Mouse (Mus musculus) forebrain, embryonic 11.5 days (tissue): ENCODE results near the gene Sec61b. TPM values are rescaled to one million over a fixed set of nuclear protein-coding genes. Genes with fewer than 3 reads are reported as not detected.

Experiments
- ATAC-seq: fragments of 200-750 bp; cut with Nextera tagmentation; replicated peaks from 2 replicates; pipeline ENCODE4 v1.8.0; 2017; ENCODE audit warnings: moderate TSS enrichment; ENCODE audit not compliant: low FRiP score
- DNase-seq: peaks from one replicate; pipeline ENCODE4 v3.0.0-alpha.2; 2017; ENCODE audit warnings: low spot score
- H3K27ac ChIP-seq: fragments of 300-500 bp; sonication (generic); 2 replicates; pipeline ENCODE4 v1.5.1; 2014; ENCODE audit warnings: low read depth, low read length
- H3K27me3 ChIP-seq: fragments of 300-500 bp; sonication (generic); 2 replicates; pipeline ENCODE4 v1.6.1; 2014; ENCODE audit warnings: mild to moderate bottlenecking, low read length, mixed read lengths; ENCODE audit not compliant: control insufficient read depth, insufficient read depth
- H3K36me3 ChIP-seq: fragments of 300-500 bp; sonication (generic); 2 replicates; pipeline ENCODE4 v1.6.1; 2014; ENCODE audit warnings: mild to moderate bottlenecking, low read length, moderate library complexity, mixed read lengths; ENCODE audit not compliant: control insufficient read depth, insufficient read depth
- H3K4me1 ChIP-seq: fragments of 300-500 bp; sonication (generic); replicated peaks from 2 replicates; pipeline ENCODE4 v1.6.1; 2014; ENCODE audit warnings: low read length, mixed read lengths; ENCODE audit not compliant: control insufficient read depth, insufficient read depth
- H3K4me2 ChIP-seq: fragments of 300-500 bp; sonication (generic); 2 replicates; pipeline ENCODE4 v1.6.1; 2014; ENCODE audit warnings: low read depth, mild to moderate bottlenecking, low read length, moderate library complexity, mixed read lengths; ENCODE audit not compliant: severe bottlenecking
- H3K4me3 ChIP-seq: fragments of 300-500 bp; sonication (generic); 2 replicates; pipeline ENCODE4 v1.5.1; 2014; ENCODE audit warnings: low read depth, low read length
- H3K9ac ChIP-seq: fragments of 300-500 bp; sonication (generic); 2 replicates; pipeline ENCODE4 v1.6.1; 2014; ENCODE audit warnings: low read length
- H3K9me3 ChIP-seq: fragments of 300-500 bp; sonication (generic); 2 replicates; pipeline ENCODE4 v1.6.1; 2016; ENCODE audit warnings: low read length, mixed read lengths; ENCODE audit not compliant: control insufficient read depth
- WGBS: fragments of 180-500 bp; shearing (Covaris S2); extraction: QIAGEN DNeasy Blood & Tissue Kit; methylation state at CpG from one replicate; pipeline ENCODE4 v1.1.7; 2014; 5-methylcytosine and 5-hydroxymethylcytosine counted together
- polyA plus RNA-seq: library from polyadenylated mRNA; unstranded; fragments of >200 nt; fragmentation: Nextera tagmentation; extraction: Ambion mirVana; gene quantifications from 2 replicates; pipeline ENCODE4 v1.2.1, GENCODE M21; 2014

The Sec61b gene
- polyA plus RNA-seq, 1 experiment from 2014 or later, result 341 TPM

DNA sequence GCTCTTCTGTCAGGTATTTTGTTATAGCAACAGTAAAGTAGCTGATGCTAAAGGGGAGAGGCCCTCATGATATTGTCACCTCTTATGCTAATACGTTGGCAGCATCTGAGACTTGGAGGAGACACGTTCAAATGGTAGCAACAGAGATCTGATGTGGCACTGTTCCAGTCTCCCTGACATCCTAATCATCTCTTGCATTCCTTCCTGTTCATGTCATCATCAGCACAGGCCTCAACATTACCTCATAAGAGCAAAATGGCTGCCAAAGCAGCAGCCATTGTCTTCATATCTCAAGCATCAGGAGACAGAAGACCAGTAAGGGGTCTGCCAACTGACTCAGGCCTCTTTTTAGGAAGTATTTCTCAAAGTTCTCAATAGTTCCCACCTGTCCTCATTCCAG is 20.2 kb downstream of the Sec61b start:
- Histone ChIP-seq H3K27me3 (no peaks in the 10 kb centered on the region), H3K4me2 (no peak overlapping the region), H3K4me1 (peaks cover 4% of the 10 kb centered on the region; the same call in 1 of the 2 replicates), H3K36me3 (no peaks in the 10 kb centered on the region), H3K27ac (no peak overlapping the region), H3K4me3 (no peak overlapping the region), H3K9ac (no peak overlapping the region), H3K9me3 (no peaks in the 10 kb centered on the region)
- 88% methylated on average over 2 of the region's 2 CpGs for WGBS
- DNase-seq (no peak), ATAC-seq (no peak)

DNA sequence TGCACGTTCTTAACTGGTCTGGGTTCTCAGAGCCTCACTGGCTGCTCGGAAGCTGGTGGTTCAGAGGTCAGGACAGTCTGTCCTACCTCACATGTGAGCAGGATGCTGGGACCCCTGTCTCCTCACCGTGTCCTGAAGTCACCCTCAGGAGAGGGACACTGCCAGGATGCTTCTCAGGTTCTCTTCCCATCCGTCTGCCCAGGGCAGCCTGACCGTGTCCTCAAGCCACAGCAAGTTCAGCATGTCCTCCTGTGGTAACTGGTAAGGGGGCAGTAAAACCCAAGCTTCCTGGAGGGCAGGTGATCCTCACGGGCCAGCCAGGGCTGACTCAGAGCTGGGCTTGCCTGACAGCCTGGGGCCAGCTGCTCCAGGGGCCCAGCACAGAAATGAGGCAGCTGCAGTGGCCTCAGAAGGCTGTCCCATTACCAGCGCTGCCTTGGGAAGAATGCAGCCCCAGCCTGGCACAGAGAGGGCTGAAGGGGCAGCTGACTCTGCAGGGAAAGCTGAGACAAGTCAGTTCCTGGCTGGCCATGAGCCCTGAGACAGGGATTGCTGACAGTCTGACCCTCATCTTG is 23.4 kb downstream of the Sec61b start:
- H3K9me3 ChIP-seq, result no peaks in the 10 kb centered on the region
- DNase-seq (no peak), ATAC-seq (no peak)
- no peak overlapping the region for H3K9ac ChIP-seq
- no peaks in the 10 kb centered on the region for H3K36me3 ChIP-seq
- H3K27me3 ChIP-seq, result no peaks in the 10 kb centered on the region
- WGBS, result 73% methylated on average over 7 of the region's 7 CpGs
- no peak overlapping the region for H3K4me2 ChIP-seq
- H3K4me3 ChIP-seq, result no peak overlapping the region
- H3K27ac ChIP-seq, result no peak overlapping the region
- H3K4me1 ChIP-seq, result no peaks in the 10 kb centered on the region

DNA sequence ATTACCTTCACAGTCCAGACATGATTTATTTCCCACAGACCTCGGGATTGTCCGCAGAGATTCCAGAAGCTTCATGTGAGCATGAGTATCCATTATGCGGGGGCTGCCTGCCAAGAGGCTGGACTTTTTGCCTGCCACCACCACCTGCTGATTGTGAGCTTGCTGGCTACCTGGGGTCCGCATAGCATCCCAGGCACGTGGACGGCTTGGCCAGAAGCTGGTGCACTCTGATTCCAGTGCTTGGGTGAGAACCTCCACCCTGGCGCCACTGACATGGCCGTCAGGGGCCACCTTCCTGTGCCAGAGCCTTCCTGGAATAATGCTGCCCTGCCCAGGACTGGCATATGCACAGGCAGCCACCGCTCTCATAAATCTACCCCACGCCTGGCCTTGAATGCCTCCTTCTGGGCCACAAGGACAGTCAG is 24.7 kb downstream of the Sec61b start:
- no peaks in the 10 kb centered on the region for H3K36me3 ChIP-seq
- WGBS, result 83% methylated on average over 10 of the region's 10 CpGs
- H3K4me1 ChIP-seq, result no peaks in the 10 kb centered on the region
- H3K27ac ChIP-seq, result no peak overlapping the region
- H3K9me3 ChIP-seq, result no peaks in the 10 kb centered on the region
- no peak overlapping the region for H3K4me2 ChIP-seq
- no peak for DNase-seq
- ATAC-seq, result no peak
- H3K4me3 ChIP-seq, result no peak overlapping the region
- no peak overlapping the region for H3K9ac ChIP-seq
- no peaks in the 10 kb centered on the region for H3K27me3 ChIP-seq

DNA sequence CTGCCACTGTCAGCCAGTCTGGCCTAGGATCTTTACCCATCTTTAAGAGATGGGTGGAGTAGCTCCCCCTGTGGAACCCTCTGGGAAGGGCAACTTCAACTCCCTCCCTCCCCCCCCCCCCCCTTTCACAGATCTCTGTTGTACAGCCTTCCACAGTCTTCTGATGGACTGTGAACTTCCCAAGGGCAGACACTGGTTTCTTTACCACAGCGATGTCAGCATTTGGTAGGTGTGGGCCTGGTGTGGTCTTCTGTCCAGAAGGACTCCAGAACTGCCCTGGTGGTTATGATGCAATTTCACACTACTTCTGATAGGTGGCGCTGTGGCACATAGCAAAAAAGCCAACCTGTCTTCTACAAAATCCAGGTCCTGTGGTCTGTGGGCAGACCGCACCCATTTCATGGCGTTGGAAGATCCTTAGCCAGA is 28.1 kb downstream of the Sec61b start:
- Histone ChIP-seq H3K9me3 (no peaks in the 10 kb centered on the region), H3K4me3 (no peak overlapping the region), H3K4me2 (no peak overlapping the region), H3K4me1 (no peaks in the 10 kb centered on the region), H3K36me3 (no peaks in the 10 kb centered on the region), H3K9ac (no peak overlapping the region), H3K27me3 (no peaks in the 10 kb centered on the region), H3K27ac (no peak overlapping the region)
- WGBS, result 24% methylated on average over 4 of the region's 4 CpGs
- ATAC-seq (0 out of 2 replicates have a peak, but pooled peaks have one; percentile 24), DNase-seq (peak; percentile 61)

DNA sequence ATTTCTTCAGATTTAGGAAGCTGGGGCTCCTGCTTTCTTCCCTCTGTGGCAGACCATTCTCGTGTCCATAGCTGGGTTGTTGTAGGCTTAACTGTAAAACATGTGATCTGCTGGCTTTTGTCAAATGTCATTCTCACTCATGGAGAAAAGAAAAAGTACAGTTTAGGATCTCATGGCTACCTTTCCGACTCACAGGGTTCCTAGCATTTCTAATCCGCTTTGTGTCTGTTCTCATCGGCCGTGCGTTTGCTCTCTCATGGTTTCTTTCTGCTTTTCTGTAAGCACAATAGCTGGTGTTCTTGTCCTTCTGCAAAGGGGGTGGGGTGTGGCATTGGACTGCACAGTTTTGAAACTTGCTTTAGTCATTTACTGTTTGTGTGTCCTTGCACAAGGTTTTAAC is 28.6 kb downstream of the Sec61b start:
- Histone ChIP-seq H3K9me3 (no peaks in the 10 kb centered on the region), H3K36me3 (no peaks in the 10 kb centered on the region), H3K4me2 (no peak overlapping the region), H3K27ac (no peak overlapping the region), H3K9ac (no peak overlapping the region), H3K4me3 (no peak overlapping the region), H3K4me1 (no peaks in the 10 kb centered on the region), H3K27me3 (no peaks in the 10 kb centered on the region)
- 82% methylated on average over 6 of the region's 6 CpGs for WGBS
- ATAC-seq (no peak), DNase-seq (no peak)

DNA sequence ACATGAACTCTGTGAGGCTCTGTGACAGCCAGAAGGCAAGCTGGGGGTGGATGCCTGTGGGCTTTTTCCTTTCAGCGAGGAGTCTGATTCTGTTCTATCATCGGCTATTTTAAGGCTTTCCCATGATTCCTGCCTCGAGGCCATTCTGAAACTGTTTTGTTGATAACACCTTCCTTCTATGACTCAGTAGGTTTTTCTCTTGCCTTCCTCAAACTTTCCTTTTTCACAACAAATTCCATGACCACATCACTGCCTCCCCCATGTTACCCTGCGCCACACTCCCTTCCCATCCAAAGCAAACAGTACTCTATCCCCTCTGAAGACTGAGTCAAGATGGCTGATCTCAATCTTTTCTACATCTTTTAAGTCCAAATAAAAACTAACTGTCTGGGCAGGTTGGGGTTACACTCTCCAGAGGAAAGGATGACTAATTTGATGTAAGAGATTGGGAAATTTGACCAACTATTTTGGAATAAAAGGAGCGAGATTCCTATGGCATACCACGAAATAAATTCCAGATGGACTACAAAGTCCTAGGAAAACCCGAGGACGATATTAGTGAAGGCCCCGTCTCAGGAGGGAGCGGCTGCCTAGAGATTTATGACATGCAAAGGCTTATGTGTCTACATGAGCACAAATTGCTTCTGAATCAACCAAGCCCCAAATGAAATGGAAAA is 30.5 kb downstream of the Sec61b start:
- DNase-seq (no peak), ATAC-seq (no peak)
- WGBS, result 85% methylated on average over 10 of the region's 10 CpGs
- Histone ChIP-seq H3K4me1 (no peaks in the 10 kb centered on the region), H3K4me3 (no peak overlapping the region), H3K9me3 (no peaks in the 10 kb centered on the region), H3K9ac (no peak overlapping the region), H3K27ac (no peak overlapping the region), H3K36me3 (no peaks in the 10 kb centered on the region), H3K27me3 (no peaks in the 10 kb centered on the region), H3K4me2 (no peak overlapping the region)

DNA sequence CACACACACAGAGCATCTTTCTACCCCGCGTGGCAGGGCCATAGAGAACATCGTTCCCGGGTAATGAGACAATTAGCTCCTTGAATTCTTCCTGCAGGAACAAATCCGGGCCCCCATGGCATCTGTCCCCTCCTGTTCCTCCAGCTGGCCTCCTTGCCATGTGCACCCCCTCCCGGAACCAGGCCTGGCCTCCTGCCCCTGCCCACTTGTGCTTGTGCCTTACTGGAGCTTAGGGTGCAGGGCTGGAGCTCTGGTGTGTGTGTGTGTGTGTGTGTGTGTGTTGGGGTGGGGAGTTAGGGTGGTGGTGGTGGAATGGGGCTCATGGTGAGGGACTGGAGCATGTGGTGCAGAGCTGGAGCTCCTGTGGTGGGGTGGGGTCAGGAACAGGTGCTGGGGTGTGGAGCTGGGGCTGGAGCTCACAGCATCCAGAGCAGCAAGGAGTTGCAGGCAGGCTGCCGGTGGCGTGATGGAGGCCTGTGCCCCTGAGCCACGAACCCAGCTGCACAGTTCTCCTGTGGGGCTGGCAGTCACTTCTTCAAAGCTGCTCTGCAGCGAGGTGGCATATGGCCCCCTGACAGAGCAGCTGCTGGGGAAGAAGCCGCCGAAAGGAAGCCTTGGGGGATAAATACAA is 44.2 kb downstream of the Sec61b start:
- Histone ChIP-seq H3K4me1 (no peaks in the 10 kb centered on the region; the same call in 1 of the 2 replicates), H3K27me3 (no peaks in the 10 kb centered on the region), H3K4me3 (no peak overlapping the region), H3K4me2 (no peak overlapping the region), H3K36me3 (no peaks in the 10 kb centered on the region), H3K9me3 (no peaks in the 10 kb centered on the region), H3K9ac (no peak overlapping the region), H3K27ac (0 out of 2 replicates have a peak overlapping the region, but pooled peaks have one; percentile 37)
- 56% methylated on average over 12 of the region's 12 CpGs for WGBS
- DNase-seq (peak; percentile 59), ATAC-seq (no peak)

DNA sequence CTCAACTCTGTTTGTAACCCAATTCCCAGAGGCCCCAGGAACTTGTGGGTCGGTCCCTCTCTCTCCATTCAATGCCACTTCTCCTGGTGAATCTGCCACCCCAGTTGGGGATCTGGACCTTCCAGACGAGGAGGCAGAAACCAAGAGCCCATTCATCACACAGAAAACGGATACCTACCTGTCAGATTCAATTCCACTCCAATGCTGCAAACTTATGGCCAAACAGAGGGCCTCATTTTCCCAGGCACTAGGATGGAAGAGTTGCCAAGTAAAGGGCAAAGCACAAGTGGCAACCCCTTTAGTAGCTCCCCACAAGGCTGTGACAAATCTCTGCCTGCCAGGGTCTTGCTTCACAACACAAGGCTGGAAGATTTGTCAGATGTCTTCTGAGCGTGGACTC is 45.6 kb downstream of the Sec61b start:
- ATAC-seq (no peak), DNase-seq (no peak)
- whole genome bisulfite sequencing, result 71% methylated on average over 4 of the region's 4 CpGs
- H3K4me2 ChIP-seq, result no peak overlapping the region
- no peaks in the 10 kb centered on the region for H3K36me3 ChIP-seq
- no peak overlapping the region for H3K9ac ChIP-seq
- H3K4me1 ChIP-seq, result no peaks in the 10 kb centered on the region; the same call in 1 of the 2 replicates
- H3K27me3 ChIP-seq, result no peaks in the 10 kb centered on the region
- no peaks in the 10 kb centered on the region for H3K9me3 ChIP-seq
- no peak overlapping the region for H3K27ac ChIP-seq
- no peak overlapping the region for H3K4me3 ChIP-seq
